Mouse (Mus musculus) hindbrain, embryonic 15.5 days (tissue): ENCODE results near the gene Ciao2a. TPM values are rescaled to one million over a fixed set of nuclear protein-coding genes. Genes with fewer than 3 reads are reported as not detected.

Experiments used
- ATAC-seq: fragments of 200-750 bp; cut with Nextera tagmentation; 2 replicates; pipeline ENCODE4 v1.8.0; 2017; ENCODE audit warnings: low read depth, moderate number of reproducible peaks, moderate TSS enrichment; ENCODE audit not compliant: low FRiP score
- H3K27ac ChIP-seq: fragments of 300-500 bp; sonication (generic); replicated peaks from 2 replicates; pipeline ENCODE4 v1.5.1; 2015; ENCODE audit warnings: mild to moderate bottlenecking, inconsistent platforms
- H3K27me3 ChIP-seq: fragments of 300-500 bp; sonication (generic); 2 replicates; pipeline ENCODE4 v1.6.1; 2015; ENCODE audit warnings: control low read depth, inconsistent platforms
- H3K36me3 ChIP-seq: fragments of 300-500 bp; sonication (generic); 2 replicates; pipeline ENCODE4 v1.6.1; 2015; ENCODE audit warnings: control low read depth, inconsistent platforms
- H3K4me1 ChIP-seq: fragments of 300-500 bp; sonication (generic); replicated peaks from 2 replicates; pipeline ENCODE4 v1.6.1; 2015; ENCODE audit warnings: control low read depth, inconsistent platforms
- H3K4me2 ChIP-seq: fragments of 300-500 bp; sonication (generic); 2 replicates; pipeline ENCODE4 v1.6.1; 2015; ENCODE audit warnings: moderate library complexity, mild to moderate bottlenecking, inconsistent platforms
- H3K4me3 ChIP-seq: fragments of 300-500 bp; sonication (generic); 2 replicates; pipeline ENCODE4 v1.5.1; 2015; ENCODE audit warnings: mild to moderate bottlenecking, inconsistent platforms
- H3K9ac ChIP-seq: fragments of 300-500 bp; sonication (generic); 2 replicates; pipeline ENCODE4 v1.6.1; 2015; ENCODE audit warnings: inconsistent platforms
- H3K9me3 ChIP-seq: fragments of 300-500 bp; sonication (generic); 2 replicates; pipeline ENCODE4 v1.6.1; 2016; ENCODE audit warnings: control low read depth, inconsistent platforms
- WGBS: fragments of 180-500 bp; shearing (Covaris S2); methylation state at CpG from one replicate; pipeline ENCODE4 v1.1.7; 2015; 5-methylcytosine and 5-hydroxymethylcytosine counted together
- polyA plus RNA-seq: library from polyadenylated mRNA; unstranded; fragments of >200 nt; fragmentation: Nextera tagmentation; extraction: Ambion mirVana; gene quantifications from 2 replicates; pipeline ENCODE4 v1.2.1, GENCODE M21; 2015

Gene Ciao2a
- polyA plus RNA-seq, 1 experiment from 2014 or later, result 68.5 TPM

GRCm38 (mm10) chr9:66173316-66173855 is 47.0 kb downstream of the Ciao2a start:
- ATAC-seq, result no peak
- Histone ChIP-seq H3K4me3 (no peak overlapping the region), H3K4me1 (no peaks in the 10 kb centered on the region; the same call in 1 of the 2 replicates), H3K27me3 (no peaks in the 10 kb centered on the region), H3K36me3 (no peaks in the 10 kb centered on the region), H3K27ac (no peak overlapping the region), H3K4me2 (no peak overlapping the region), H3K9me3 (no peaks in the 10 kb centered on the region), H3K9ac (no peak overlapping the region)
- 100% methylated on average over 5 of the region's 5 CpGs for WGBS

- H3K4me2 ChIP-seq, result no peak overlapping the region
- H3K27ac ChIP-seq, result no peak overlapping the region
- H3K4me3 ChIP-seq, result no peak overlapping the region
- no peaks in the 10 kb centered on the region for H3K27me3 ChIP-seq
- 86% methylated on average over 3 of the region's 3 CpGs for WGBS
- H3K4me1 ChIP-seq, result no peaks in the 10 kb centered on the region; the same call in 1 of the 2 replicates
- no peak for ATAC-seq
- H3K9ac ChIP-seq, result no peak overlapping the region
- no peaks in the 10 kb centered on the region for H3K36me3 ChIP-seq
- no peaks in the 10 kb centered on the region for H3K9me3 ChIP-seq
Observed at GRCm38 (mm10) chr9:66174985-66175384, 48.6 kb downstream of the Ciao2a start.

- Histone ChIP-seq H3K9me3 (no peaks in the 10 kb centered on the region), H3K36me3 (no peaks in the 10 kb centered on the region), H3K9ac (no peak overlapping the region), H3K4me2 (no peak overlapping the region), H3K4me1 (no peaks in the 10 kb centered on the region), H3K27me3 (no peaks in the 10 kb centered on the region), H3K27ac (no peak overlapping the region), H3K4me3 (no peak overlapping the region)
- 12% methylated on average over 1 of the region's 1 CpGs for WGBS
- ATAC-seq, result no peak
Observed at GRCm38 (mm10) chr9:66177975-66178374, 51.6 kb downstream of the Ciao2a start.

- H3K9me3 ChIP-seq, result no peaks in the 10 kb centered on the region
- no peak overlapping the region for H3K4me2 ChIP-seq
- H3K36me3 ChIP-seq, result no peaks in the 10 kb centered on the region
- 93% methylated on average over 6 of the region's 6 CpGs for WGBS
- H3K9ac ChIP-seq, result no peak overlapping the region
- H3K27ac ChIP-seq, result no peak overlapping the region
- H3K4me3 ChIP-seq, result no peak overlapping the region
- no peaks in the 10 kb centered on the region for H3K27me3 ChIP-seq
- H3K4me1 ChIP-seq, result no peaks in the 10 kb centered on the region
- no peak for ATAC-seq
Observed at GRCm38 (mm10) chr9:66179795-66180194, 53.4 kb downstream of the Ciao2a start.

GRCm38 (mm10) chr9:66181126-66181825 is 54.9 kb downstream of the Ciao2a start:
- no peak overlapping the region for H3K4me2 ChIP-seq
- ATAC-seq, result no peak
- H3K9ac ChIP-seq, result no peak overlapping the region
- H3K27me3 ChIP-seq, result no peaks in the 10 kb centered on the region
- H3K4me3 ChIP-seq, result no peak overlapping the region
- H3K36me3 ChIP-seq, result no peaks in the 10 kb centered on the region
- H3K4me1 ChIP-seq, result no peaks in the 10 kb centered on the region
- H3K9me3 ChIP-seq, result no peaks in the 10 kb centered on the region
- 83% methylated on average over 4 of the region's 4 CpGs for WGBS
- no peak overlapping the region for H3K27ac ChIP-seq

- Histone ChIP-seq H3K36me3 (no peaks in the 10 kb centered on the region), H3K4me1 (no peaks in the 10 kb centered on the region), H3K4me2 (no peak overlapping the region), H3K9me3 (no peaks in the 10 kb centered on the region), H3K4me3 (no peak overlapping the region), H3K27me3 (no peaks in the 10 kb centered on the region), H3K9ac (no peak overlapping the region), H3K27ac (no peak overlapping the region)
- ATAC-seq, result no peak
- whole genome bisulfite sequencing, result 78% methylated on average over 11 of the region's 11 CpGs
Observed at GRCm38 (mm10) chr9:66181826-66182678, 55.6 kb downstream of the Ciao2a start.

- Histone ChIP-seq H3K4me3 (no peak overlapping the region), H3K36me3 (no peaks in the 10 kb centered on the region), H3K27me3 (no peaks in the 10 kb centered on the region), H3K9ac (no peak overlapping the region), H3K27ac (no peak overlapping the region), H3K9me3 (no peaks in the 10 kb centered on the region), H3K4me1 (no peaks in the 10 kb centered on the region), H3K4me2 (no peak overlapping the region)
- 90% methylated on average over 3 of the region's 3 CpGs for WGBS
- no peak for ATAC-seq
Observed at GRCm38 (mm10) chr9:66182679-66182993, 56.2 kb downstream of the Ciao2a start.

GRCm38 (mm10) chr9:66183023-66183422 is 56.6 kb downstream of the Ciao2a start:
- Histone ChIP-seq H3K9ac (no peak overlapping the region), H3K4me2 (no peak overlapping the region), H3K9me3 (no peaks in the 10 kb centered on the region), H3K36me3 (no peaks in the 10 kb centered on the region), H3K27me3 (no peaks in the 10 kb centered on the region), H3K4me3 (no peak overlapping the region), H3K4me1 (no peaks in the 10 kb centered on the region), H3K27ac (no peak overlapping the region)
- 75% methylated on average over 3 of the region's 3 CpGs for WGBS
- no peak for ATAC-seq

- Histone ChIP-seq H3K4me2 (no peak overlapping the region), H3K9ac (no peak overlapping the region), H3K4me3 (no peak overlapping the region), H3K4me1 (no peaks in the 10 kb centered on the region), H3K9me3 (no peaks in the 10 kb centered on the region), H3K36me3 (no peaks in the 10 kb centered on the region), H3K27ac (no peak overlapping the region), H3K27me3 (no peaks in the 10 kb centered on the region)
- 66% methylated on average over 5 of the region's 5 CpGs for WGBS
- ATAC-seq, result no peak
Observed at GRCm38 (mm10) chr9:66184572-66184971, 58.2 kb downstream of the Ciao2a start.

- H3K4me1 ChIP-seq, result no peaks in the 10 kb centered on the region
- 9% methylated on average over 6 of the region's 6 CpGs for WGBS
- no peak overlapping the region for H3K9ac ChIP-seq
- H3K27ac ChIP-seq, result no peak overlapping the region
- H3K9me3 ChIP-seq, result no peaks in the 10 kb centered on the region
- H3K4me3 ChIP-seq, result no peak overlapping the region
- no peaks in the 10 kb centered on the region for H3K36me3 ChIP-seq
- H3K27me3 ChIP-seq, result no peaks in the 10 kb centered on the region
- ATAC-seq, result no peak
- no peak overlapping the region for H3K4me2 ChIP-seq
Observed at GRCm38 (mm10) chr9:66186426-66186825, 60.0 kb downstream of the Ciao2a start.
